Mouse (Mus musculus) liver, embryonic 14.5 days (tissue): ENCODE measurements around the gene Nkx2-5. TPM values are rescaled to one million over a fixed set of nuclear protein-coding genes. Genes with fewer than 3 reads are reported as not detected.

ENCODE experiments used
- ATAC-seq: fragments of 200-750 bp; cut with Nextera tagmentation; 2 replicates; pipeline ENCODE4 v1.8.0; 2017; ENCODE audit warnings: moderate number of reproducible peaks, mild to moderate bottlenecking, moderate library complexity; ENCODE audit not compliant: insufficient read depth
- DNase-seq, 3 experiments: peaks; one replicate each; pipeline ENCODE4 v3.0.0-alpha.2; 2012 to 2013; ENCODE audit warnings: low read depth in 3 of 3, low spot score in 3 of 3
- H3K27ac ChIP-seq: fragments of 300-500 bp; sonication (generic); 2 replicates; pipeline ENCODE4 v1.5.1; 2014; ENCODE audit warnings: moderate library complexity, mild to moderate bottlenecking, control low read depth, inconsistent platforms
- H3K27me3 ChIP-seq: fragments of 300-500 bp; sonication (generic); 2 replicates; pipeline ENCODE4 v1.6.1; 2014; ENCODE audit warnings: mild to moderate bottlenecking, low read length, moderate library complexity; ENCODE audit not compliant: control insufficient read depth, insufficient read depth
- H3K36me3 ChIP-seq: fragments of 300-500 bp; sonication (generic); replicated peaks from 2 replicates; pipeline ENCODE4 v1.6.1; 2014; ENCODE audit warnings: low read depth; ENCODE audit not compliant: control insufficient read depth, insufficient read depth
- H3K4me1 ChIP-seq, 2 experiments: fragments of 200-500 bp in 1 of 2; fragments of 300-500 bp in 1 of 2; sonication (generic) in 1 of 2; replicated peaks; 2 replicates each; pipeline ENCODE4 v1.6.1; 2012 to 2014; ENCODE audit warnings: antibody characterized with exemption in 1 of 2, inconsistent platforms in 1 of 2, low read length in 1 of 2; ENCODE audit not compliant: control insufficient read depth in 2 of 2, insufficient read depth in 2 of 2
- H3K4me2 ChIP-seq: fragments of 300-500 bp; sonication (generic); 2 replicates; pipeline ENCODE4 v1.6.1; 2014; ENCODE audit warnings: low read depth, mild to moderate bottlenecking, control low read depth, moderate library complexity
- H3K4me3 ChIP-seq, 2 experiments: fragments of 200-500 bp in 1 of 2; fragments of 300-500 bp in 1 of 2; sonication (generic) in 1 of 2; 2 replicates each; pipeline ENCODE4 v1.5.1; 2012 to 2014; ENCODE audit warnings: low read depth in 2 of 2, low read length in 2 of 2, mild to moderate bottlenecking in 2 of 2, control low read depth in 1 of 2, inconsistent platforms in 1 of 2, moderate library complexity in 1 of 2; ENCODE audit not compliant: insufficient read depth in 1 of 2
- H3K9ac ChIP-seq: fragments of 300-500 bp; sonication (generic); replicated peaks from 2 replicates; pipeline ENCODE4 v1.6.1; 2014; ENCODE audit warnings: mild to moderate bottlenecking, control low read depth, moderate library complexity
- H3K9me3 ChIP-seq: fragments of 300-500 bp; sonication (generic); 2 replicates; pipeline ENCODE4 v1.6.1; 2016; ENCODE audit warnings: low read length, mixed read lengths; ENCODE audit not compliant: control insufficient read depth
- CTCF ChIP-seq: IDR thresholded peaks from 2 replicates; pipeline ENCODE4 v1.5.1; 2016; ENCODE audit warnings: antibody characterized with exemption, low read depth, control low read depth
- EP300 ChIP-seq: IDR thresholded peaks from 2 replicates; pipeline ENCODE4 v1.6.1; 2016; ENCODE audit warnings: antibody characterized with exemption, low read depth
- WGBS: fragments of 180-500 bp; shearing (Covaris S2); extraction: QIAGEN DNeasy Blood & Tissue Kit; methylation state at CpG from one replicate; pipeline ENCODE4 v1.1.7; 2014; ENCODE audit not compliant: insufficient replicate concordance; 5-methylcytosine and 5-hydroxymethylcytosine counted together
- polyA plus RNA-seq, 2 experiments: library from polyadenylated mRNA; depleted of rRNA in 1 of 2; stranded (reverse) in 1 of 2; unstranded in 1 of 2; fragments of >200 nt; fragmentation: Nextera tagmentation in 1 of 2; extraction: Ambion mirVana in 1 of 2; gene quantifications; 2 replicates each; pipeline versions ENCODE4 v1.2.1 to v1.2.3; 2012 to 2014

Nkx2-5 gene
- polyA plus RNA-seq, 2 experiments = not detected

- H3K27ac ChIP-seq = no peak overlapping the region
- no peak overlapping the region for H3K4me3 ChIP-seq
- no peak overlapping the region for H3K4me2 ChIP-seq
- DNase-seq (no peak), ATAC-seq (no peak)
- H3K36me3 ChIP-seq = no peaks in the 10 kb centered on the region
- no peaks in the 10 kb centered on the region for H3K4me1 ChIP-seq
- no peak overlapping the region for H3K9ac ChIP-seq
- no peaks in the 10 kb centered on the region for H3K9me3 ChIP-seq
- WGBS = 4% methylated on average over 7 of the region's 7 CpGs
- peaks cover 88% of the 10 kb centered on the region for H3K27me3 ChIP-seq
- TF ChIP-seq CTCF (no peak), EP300 (no peak)
Observed at GRCm38 (mm10) chr17:26843696-26844236, 1.0 kb downstream of the Nkx2-5 start.

GRCm38 (mm10) chr17:26843229-26843567 is 1.6 kb downstream of the Nkx2-5 start:
- Histone ChIP-seq H3K27ac (no peak overlapping the region), H3K27me3 (peaks cover 89% of the 10 kb centered on the region), H3K9me3 (no peaks in the 10 kb centered on the region), H3K4me1 (no peaks in the 10 kb centered on the region), H3K36me3 (no peaks in the 10 kb centered on the region), H3K4me3 (no peak overlapping the region), H3K4me2 (no peak overlapping the region), H3K9ac (no peak overlapping the region)
- no peak for ATAC-seq
- TF ChIP-seq EP300 = no peak
- no peak for TF ChIP-seq CTCF
- DNase-seq = no peak
- under 1% methylated on average over 14 of the region's 14 CpGs for WGBS

DNA sequence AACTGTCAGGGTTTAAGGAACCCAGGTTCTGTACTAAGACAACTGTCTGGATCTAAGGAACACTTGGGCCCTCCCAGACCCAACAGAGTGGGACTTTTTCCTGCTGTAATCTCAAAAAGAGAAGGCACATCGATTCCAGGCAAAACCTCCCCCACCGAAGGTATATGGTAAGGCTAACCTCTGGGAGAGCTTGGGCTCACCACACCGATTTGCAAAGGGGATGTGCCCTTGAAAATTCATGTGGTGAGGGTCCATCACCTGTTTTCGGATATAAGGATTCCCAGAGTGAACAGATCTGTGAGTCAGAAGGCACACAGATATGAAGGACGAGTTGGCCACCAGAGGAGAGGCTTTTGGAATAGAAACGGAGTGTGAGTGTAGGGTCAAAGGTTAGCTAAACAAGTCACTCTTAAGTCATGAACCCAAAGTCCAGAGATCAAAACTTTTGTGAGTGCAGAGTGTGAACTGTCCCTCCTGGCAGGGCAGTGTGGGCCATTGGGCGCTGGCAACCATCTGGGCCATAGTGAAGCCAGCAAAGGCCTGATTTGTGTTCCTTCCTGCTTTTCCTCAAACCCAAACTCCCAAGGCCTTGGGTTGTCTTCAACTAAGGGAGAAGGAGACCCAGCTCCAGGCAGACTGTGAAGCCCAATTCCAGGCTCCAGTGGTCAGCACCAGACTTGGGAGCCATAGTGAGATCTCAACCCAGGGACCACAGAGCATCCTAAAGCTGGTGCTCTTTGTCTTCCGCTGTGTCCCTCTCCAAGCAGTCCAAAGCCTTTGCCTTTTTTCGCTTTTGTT is 2.2 kb downstream of the Nkx2-5 start:
- Histone ChIP-seq H3K9ac (no peak overlapping the region), H3K4me3 (no peak overlapping the region), H3K27me3 (peaks cover 89% of the 10 kb centered on the region), H3K4me1 (no peaks in the 10 kb centered on the region), H3K4me2 (no peak overlapping the region), H3K27ac (no peak overlapping the region), H3K9me3 (no peaks in the 10 kb centered on the region), H3K36me3 (no peaks in the 10 kb centered on the region)
- DNase-seq (no peak), ATAC-seq (no peak)
- 7% methylated on average over 9 of the region's 9 CpGs for WGBS
- no peak for TF ChIP-seq EP300
- no peak for TF ChIP-seq CTCF

DNA sequence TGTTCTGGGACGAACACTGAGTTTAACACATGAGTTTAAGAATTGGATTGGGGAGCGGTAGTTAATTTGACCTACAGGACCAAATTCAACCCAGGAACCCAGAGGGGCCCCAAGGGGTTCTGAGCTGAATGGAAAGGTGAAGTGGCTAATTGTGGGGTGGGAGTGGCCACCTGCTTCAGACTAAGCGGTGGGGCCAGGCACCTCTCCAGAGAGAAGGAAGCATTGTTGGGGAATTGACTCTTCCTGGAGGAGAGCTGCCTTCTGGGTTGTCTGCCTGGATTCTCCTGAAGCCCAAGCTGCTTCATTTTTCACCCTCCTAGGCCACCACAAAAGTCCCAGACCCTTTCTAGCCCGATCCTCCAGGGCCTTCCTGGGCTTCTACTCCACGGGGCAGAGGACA is 2.8 kb downstream of the Nkx2-5 start:
- no peak overlapping the region for H3K9ac ChIP-seq
- no peaks in the 10 kb centered on the region for H3K9me3 ChIP-seq
- no peak overlapping the region for H3K4me3 ChIP-seq
- ATAC-seq (no peak), DNase-seq (no peak)
- H3K4me2 ChIP-seq = no peak overlapping the region
- WGBS = 2% methylated on average over 5 of the region's 5 CpGs
- no peaks in the 10 kb centered on the region for H3K36me3 ChIP-seq
- peaks cover 94% of the 10 kb centered on the region for H3K27me3 ChIP-seq
- no peaks in the 10 kb centered on the region for H3K4me1 ChIP-seq
- H3K27ac ChIP-seq = no peak overlapping the region
- TF ChIP-seq CTCF (no peak), EP300 (no peak)

DNA sequence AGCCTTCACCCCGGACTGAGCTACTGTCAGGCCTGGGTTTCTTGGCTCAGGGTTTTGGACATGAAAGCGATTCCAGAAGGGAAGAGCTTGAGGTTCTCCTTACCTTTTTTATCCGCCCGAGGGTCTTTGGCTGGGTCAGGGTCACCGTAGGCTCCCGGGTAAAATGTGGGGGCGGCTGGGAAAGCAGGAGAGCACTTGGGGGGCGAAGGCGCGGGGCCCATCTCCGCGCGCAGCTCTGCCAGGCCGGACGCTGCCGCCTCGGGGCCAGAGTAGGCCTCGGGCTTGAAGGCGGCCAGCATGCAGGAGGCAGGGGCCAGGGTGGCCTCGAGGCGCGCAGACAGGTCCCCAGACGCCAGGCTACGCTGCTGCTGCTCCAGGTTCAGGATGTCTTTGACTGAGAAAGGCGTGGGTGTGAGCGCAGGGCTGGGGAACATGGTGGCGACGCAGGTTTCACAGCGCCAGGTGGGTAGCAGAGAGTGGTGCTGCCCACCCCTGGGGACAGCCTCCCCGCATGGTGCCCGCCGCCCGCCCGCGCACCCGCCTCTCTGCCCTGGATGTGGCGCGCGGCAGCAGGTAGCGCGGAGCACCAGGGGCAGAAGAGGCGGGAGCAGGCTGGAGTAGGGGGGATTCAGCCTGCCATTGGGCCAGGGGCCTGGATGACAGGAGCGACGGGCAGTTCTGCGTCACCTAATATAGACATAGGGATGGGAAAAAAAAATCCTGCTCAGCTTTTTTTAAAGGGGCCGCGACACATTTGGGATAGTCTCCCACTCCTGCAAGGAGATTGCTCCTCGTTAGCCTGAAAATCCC is 3.7 kb downstream of the Nkx2-5 start:
- Histone ChIP-seq H3K9ac (no peak overlapping the region), H3K9me3 (no peaks in the 10 kb centered on the region), H3K36me3 (no peaks in the 10 kb centered on the region), H3K27me3 (peaks cover 99% of the 10 kb centered on the region), H3K4me1 (no peaks in the 10 kb centered on the region), H3K4me2 (no peak overlapping the region), H3K27ac (no peak overlapping the region), H3K4me3 (no peak overlapping the region)
- 4% methylated on average over 48 of the region's 48 CpGs for WGBS
- TF ChIP-seq CTCF (no peak), EP300 (no peak)
- no peak for DNase-seq
- ATAC-seq = no peak
